Mouse (Mus musculus) limb, embryonic 11.5 days (tissue): ENCODE data around the gene Col23a1. TPM values are rescaled to one million over a fixed set of nuclear protein-coding genes. Genes with fewer than 3 reads are reported as not detected.

Experiments used
- ATAC-seq: fragments of 200-750 bp; cut with Nextera tagmentation; 2 replicates; pipeline ENCODE4 v1.8.0; 2017; ENCODE audit warnings: low read depth; ENCODE audit not compliant: insufficient number of reproducible peaks, low FRiP score, low TSS enrichment
- DNase-seq: peaks from one replicate; pipeline ENCODE4 v3.0.0-alpha.2; 2015; ENCODE audit warnings: low spot score
- H3K27ac ChIP-seq: fragments of 300-500 bp; sonication (generic); replicated peaks from 2 replicates; pipeline ENCODE4 v1.5.1; 2014; ENCODE audit warnings: low read depth, mild to moderate bottlenecking, low read length
- H3K27me3 ChIP-seq: fragments of 300-500 bp; sonication (generic); 2 replicates; pipeline ENCODE4 v1.6.1; 2014; ENCODE audit warnings: mild to moderate bottlenecking, low read length, mixed read lengths; ENCODE audit not compliant: control insufficient read depth, insufficient read depth
- H3K36me3 ChIP-seq: fragments of 300-500 bp; sonication (generic); 2 replicates; pipeline ENCODE4 v1.6.1; 2014; ENCODE audit warnings: mild to moderate bottlenecking, low read length, moderate library complexity, mixed read lengths; ENCODE audit not compliant: control insufficient read depth, insufficient read depth
- H3K4me1 ChIP-seq: fragments of 300-500 bp; sonication (generic); 2 replicates; pipeline ENCODE4 v1.6.1; 2014; ENCODE audit warnings: low read length, mixed read lengths; ENCODE audit not compliant: control insufficient read depth, insufficient read depth
- H3K4me2 ChIP-seq: fragments of 300-500 bp; sonication (generic); 2 replicates; pipeline ENCODE4 v1.6.1; 2014; ENCODE audit warnings: low read depth, mild to moderate bottlenecking, moderate library complexity; ENCODE audit not compliant: severe bottlenecking
- H3K4me3 ChIP-seq: fragments of 300-500 bp; sonication (generic); 2 replicates; pipeline ENCODE4 v1.5.1; 2014; ENCODE audit warnings: low read depth, low read length
- H3K9ac ChIP-seq: fragments of 300-500 bp; sonication (generic); 2 replicates; pipeline ENCODE4 v1.6.1; 2014; ENCODE audit warnings: mild to moderate bottlenecking, low read length
- H3K9me3 ChIP-seq: fragments of 300-500 bp; sonication (generic); 2 replicates; pipeline ENCODE4 v1.6.1; 2016; ENCODE audit warnings: low read length; ENCODE audit not compliant: control insufficient read depth
- WGBS: fragments of 180-500 bp; shearing (Covaris S2); extraction: QIAGEN DNeasy Blood & Tissue Kit; methylation state at CpG from one replicate; pipeline ENCODE4 v1.1.7; 2014; 5-methylcytosine and 5-hydroxymethylcytosine counted together
- polyA plus RNA-seq: library from polyadenylated mRNA; unstranded; fragments of >200 nt; fragmentation: Nextera tagmentation; extraction: Ambion mirVana; gene quantifications from 2 replicates; pipeline ENCODE4 v1.2.1, GENCODE M21; 2014

The Col23a1 gene
- polyA plus RNA-seq, 1 experiment from 2014 or later: 21.1 TPM

DNA sequence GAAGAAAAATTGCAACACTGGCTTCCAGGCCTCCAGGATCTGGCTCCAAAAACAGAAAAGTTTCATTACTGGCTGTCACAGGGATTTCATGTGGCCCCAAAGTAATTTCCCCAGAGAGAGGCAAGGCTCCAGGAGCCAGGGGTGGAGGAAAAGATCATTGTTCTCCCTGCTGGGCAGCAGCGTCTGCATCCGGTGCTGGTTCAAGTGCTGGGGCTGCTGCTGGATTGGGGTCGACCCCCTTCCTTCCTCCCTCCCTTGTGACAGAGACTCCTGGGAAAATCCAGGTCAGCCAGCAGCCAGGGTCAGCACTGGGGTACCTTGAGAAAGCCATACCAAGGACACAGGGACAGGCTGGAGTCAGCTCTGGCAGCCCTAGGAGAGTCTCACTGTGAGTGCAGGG is 129.1 kb downstream of the Col23a1 start:
- H3K9ac ChIP-seq: peak overlapping the region; percentile 34
- peak; percentile 56 for DNase-seq
- H3K9me3 ChIP-seq: no peaks in the 10 kb centered on the region
- peaks cover 34% of the 10 kb centered on the region for H3K4me1 ChIP-seq
- WGBS: 6% methylated on average over 3 of the region's 3 CpGs
- H3K4me3 ChIP-seq: no peak overlapping the region
- no peaks in the 10 kb centered on the region for H3K36me3 ChIP-seq
- no peaks in the 10 kb centered on the region for H3K27me3 ChIP-seq
- no peak overlapping the region for H3K4me2 ChIP-seq
- peak overlapping the region; percentile 65 for H3K27ac ChIP-seq
- ATAC-seq: 0 out of 2 replicates have a peak, but pooled peaks have one; percentile 19

DNA sequence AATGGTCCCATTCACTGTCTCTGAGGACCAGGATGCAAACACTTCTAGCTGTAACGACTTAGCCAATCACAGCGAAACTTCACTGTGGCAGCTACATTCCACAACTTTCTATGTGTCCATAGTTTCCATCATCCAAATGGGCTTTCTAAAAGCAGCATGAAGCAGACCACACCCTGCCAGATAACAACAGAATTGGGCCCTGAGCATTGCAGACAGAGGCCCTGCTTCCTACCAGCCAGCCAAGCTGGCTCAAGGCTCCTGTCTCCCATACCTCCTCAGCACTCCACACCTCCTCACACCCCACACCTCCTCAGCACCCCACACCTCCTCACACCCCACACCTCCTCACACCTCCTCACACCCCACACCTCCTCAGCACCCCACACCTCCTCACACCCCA is 132.2 kb downstream of the Col23a1 start:
- H3K27me3 ChIP-seq: no peaks in the 10 kb centered on the region
- H3K4me1 ChIP-seq: peaks cover 42% of the 10 kb centered on the region
- ATAC-seq (no peak), DNase-seq (no peak)
- H3K9me3 ChIP-seq: no peaks in the 10 kb centered on the region
- H3K4me3 ChIP-seq: no peak overlapping the region
- 87% methylated on average over 2 of the region's 2 CpGs for WGBS
- H3K4me2 ChIP-seq: no peak overlapping the region
- H3K27ac ChIP-seq: no peak overlapping the region
- no peaks in the 10 kb centered on the region for H3K36me3 ChIP-seq
- H3K9ac ChIP-seq: no peak overlapping the region

DNA sequence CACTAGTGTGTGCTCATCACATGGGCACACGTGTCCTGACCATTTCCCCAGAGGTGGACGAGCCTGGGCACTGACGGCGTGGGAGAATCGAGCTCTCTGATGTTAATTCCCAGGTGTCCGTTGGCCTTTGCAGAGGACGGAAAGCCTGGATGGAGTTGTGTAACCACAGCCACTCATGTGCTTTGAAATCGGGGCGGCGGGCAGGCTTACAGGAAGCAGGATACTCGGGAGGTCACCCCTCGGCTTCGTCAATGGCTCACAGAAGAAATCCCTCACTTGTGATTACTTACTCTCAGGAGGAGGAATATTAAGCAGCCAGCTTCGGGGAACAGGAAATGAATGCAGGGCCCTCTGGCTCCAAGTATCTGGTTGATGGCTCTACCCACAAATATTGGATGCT is 133.0 kb downstream of the Col23a1 start:
- H3K4me3 ChIP-seq: no peak overlapping the region
- WGBS: 65% methylated on average over 14 of the region's 14 CpGs

DNA sequence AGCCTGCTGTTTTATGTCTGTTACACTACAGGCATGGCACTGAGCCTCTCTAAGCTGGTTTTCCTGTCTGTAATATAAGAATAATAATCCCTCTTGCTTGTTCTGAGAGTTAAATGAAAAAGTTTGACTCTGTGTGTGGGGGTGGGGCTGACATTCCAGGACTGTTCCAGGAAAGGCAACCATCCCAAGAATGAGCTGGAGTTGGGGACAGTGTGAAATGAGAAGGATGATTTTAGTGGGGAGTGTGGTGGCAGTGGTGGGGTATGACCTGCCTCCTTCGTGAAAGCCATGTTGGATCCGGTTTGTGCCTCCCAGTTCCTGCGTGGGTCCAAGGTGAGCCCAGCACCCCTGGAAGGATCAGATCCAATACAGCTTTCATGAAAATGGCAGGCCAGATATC is 136.4 kb downstream of the Col23a1 start:
- no peaks in the 10 kb centered on the region for H3K36me3 ChIP-seq
- H3K4me2 ChIP-seq: no peak overlapping the region
- no peak overlapping the region for H3K27ac ChIP-seq
- no peak overlapping the region for H3K4me3 ChIP-seq
- peaks cover 42% of the 10 kb centered on the region for H3K4me1 ChIP-seq
- ATAC-seq (peak; percentile 66; the same call in 1 of the 2 replicates), DNase-seq (peak; percentile 39)
- WGBS: 79% methylated on average over 3 of the region's 3 CpGs
- H3K9me3 ChIP-seq: peaks cover 1% of the 10 kb centered on the region; the same call in 1 of the 2 replicates
- no peak overlapping the region for H3K9ac ChIP-seq
- H3K27me3 ChIP-seq: no peaks in the 10 kb centered on the region

More for the DNA sequence above, 133.0 kb downstream of the Col23a1 start:
- Histone ChIP-seq H3K27ac (no peak overlapping the region), H3K4me2 (no peak overlapping the region), H3K4me1 (peaks cover 39% of the 10 kb centered on the region), H3K9ac (no peak overlapping the region), H3K36me3 (no peaks in the 10 kb centered on the region), H3K27me3 (no peaks in the 10 kb centered on the region), H3K9me3 (no peaks in the 10 kb centered on the region)
- DNase-seq: no peak
- no peak for ATAC-seq

DNA sequence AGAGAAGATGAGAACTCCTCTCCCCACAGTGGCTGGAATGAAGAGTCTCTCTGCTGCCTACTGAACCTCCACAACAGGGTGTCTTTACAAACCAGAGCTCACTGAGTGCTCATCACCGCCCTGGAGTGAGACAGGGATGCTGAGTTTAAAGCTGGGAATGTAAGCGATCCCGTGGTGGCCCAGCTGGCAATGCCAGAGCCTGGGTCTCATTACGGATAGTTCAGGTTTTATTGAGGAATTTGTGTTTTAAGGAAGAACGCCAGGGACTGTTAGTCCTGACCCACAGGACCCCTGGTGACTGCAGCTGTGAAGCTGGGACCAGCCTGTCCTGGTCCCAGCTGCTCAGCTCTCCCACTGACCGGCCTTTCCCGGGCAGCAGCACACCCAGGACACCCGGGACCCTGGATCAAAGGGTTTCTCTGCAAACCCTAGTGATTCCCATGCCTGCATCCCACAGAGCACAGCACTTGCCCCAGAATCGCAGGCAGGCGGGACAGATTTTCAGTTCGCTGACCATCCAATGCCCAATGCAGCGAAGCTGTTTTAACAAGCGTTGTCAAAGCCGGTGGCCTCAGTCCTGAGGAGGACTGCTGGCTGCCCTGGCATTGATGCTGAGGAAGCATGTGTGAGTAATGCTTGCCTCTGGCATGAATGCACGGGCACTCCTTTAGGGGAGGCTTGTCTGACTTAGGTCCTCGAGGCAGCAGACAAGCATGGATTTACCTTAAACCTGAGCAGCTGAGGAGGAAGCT is 139.9 kb downstream of the Col23a1 start:
- Histone ChIP-seq H3K27ac (no peak overlapping the region), H3K4me1 (peaks cover 35% of the 10 kb centered on the region), H3K9me3 (peaks cover 3% of the 10 kb centered on the region; the same call in 1 of the 2 replicates), H3K4me3 (no peak overlapping the region), H3K27me3 (no peaks in the 10 kb centered on the region), H3K4me2 (no peak overlapping the region), H3K9ac (no peak overlapping the region), H3K36me3 (no peaks in the 10 kb centered on the region)
- WGBS: 28% methylated on average over 16 of the region's 16 CpGs
- ATAC-seq (no peak), DNase-seq (peak; percentile 42)

DNA sequence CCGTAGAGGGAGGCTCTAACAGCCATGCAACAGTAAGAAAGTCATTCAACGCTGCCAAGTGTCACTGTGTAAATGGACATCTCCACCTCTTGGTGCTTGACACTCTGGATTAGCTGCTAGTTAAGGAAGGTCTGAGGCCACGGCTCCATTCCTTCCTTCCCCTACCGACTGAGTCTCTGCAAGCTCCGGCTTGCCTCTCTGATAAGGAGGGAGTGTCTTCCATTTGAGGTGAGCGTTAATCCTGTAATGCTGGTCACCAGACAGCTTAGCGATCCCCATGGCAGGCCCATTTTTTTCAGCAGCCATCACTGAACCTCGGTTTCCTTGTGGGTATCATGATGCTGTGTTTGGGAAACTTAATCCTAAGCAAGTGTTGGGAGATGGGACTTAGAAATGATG is 140.5 kb downstream of the Col23a1 start:
- H3K4me1 ChIP-seq: peaks cover 33% of the 10 kb centered on the region
- H3K4me3 ChIP-seq: no peak overlapping the region
- no peak overlapping the region for H3K4me2 ChIP-seq
- WGBS: 57% methylated on average over 8 of the region's 8 CpGs
- H3K36me3 ChIP-seq: no peaks in the 10 kb centered on the region
- H3K27ac ChIP-seq: no peak overlapping the region
- peaks cover 3% of the 10 kb centered on the region; the same call in 1 of the 2 replicates for H3K9me3 ChIP-seq
- no peaks in the 10 kb centered on the region for H3K27me3 ChIP-seq
- no peak for DNase-seq
- no peak for ATAC-seq
- no peak overlapping the region for H3K9ac ChIP-seq

DNA sequence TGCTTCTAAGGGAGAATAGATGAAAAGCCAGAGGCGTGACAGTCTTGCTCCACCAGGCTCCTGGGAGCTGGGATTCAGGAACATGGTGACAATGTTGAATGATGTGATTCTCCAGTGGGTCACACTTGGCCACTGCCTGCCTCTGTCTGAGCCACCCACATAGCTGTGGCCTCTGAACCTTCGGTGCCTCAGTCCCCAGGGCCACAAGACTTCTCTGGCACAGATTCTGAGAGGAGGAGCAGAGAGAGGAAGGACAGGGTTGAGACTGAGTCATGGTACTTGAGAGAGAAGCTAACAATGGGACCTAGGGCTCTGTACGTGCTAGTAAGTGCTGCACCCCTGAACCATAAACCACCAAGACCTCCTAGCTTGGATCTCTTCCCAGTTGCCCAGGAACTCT is 141.6 kb downstream of the Col23a1 start:
- H3K36me3 ChIP-seq: no peaks in the 10 kb centered on the region
- no peak overlapping the region for H3K27ac ChIP-seq
- DNase-seq: no peak
- no peaks in the 10 kb centered on the region for H3K27me3 ChIP-seq
- ATAC-seq: no peak
- peaks cover 23% of the 10 kb centered on the region for H3K4me1 ChIP-seq
- H3K9ac ChIP-seq: no peak overlapping the region
- 92% methylated on average over 3 of the region's 3 CpGs for WGBS
- H3K9me3 ChIP-seq: peaks cover 3% of the 10 kb centered on the region; the same call in 1 of the 2 replicates
- H3K4me2 ChIP-seq: no peak overlapping the region
- no peak overlapping the region for H3K4me3 ChIP-seq

DNA sequence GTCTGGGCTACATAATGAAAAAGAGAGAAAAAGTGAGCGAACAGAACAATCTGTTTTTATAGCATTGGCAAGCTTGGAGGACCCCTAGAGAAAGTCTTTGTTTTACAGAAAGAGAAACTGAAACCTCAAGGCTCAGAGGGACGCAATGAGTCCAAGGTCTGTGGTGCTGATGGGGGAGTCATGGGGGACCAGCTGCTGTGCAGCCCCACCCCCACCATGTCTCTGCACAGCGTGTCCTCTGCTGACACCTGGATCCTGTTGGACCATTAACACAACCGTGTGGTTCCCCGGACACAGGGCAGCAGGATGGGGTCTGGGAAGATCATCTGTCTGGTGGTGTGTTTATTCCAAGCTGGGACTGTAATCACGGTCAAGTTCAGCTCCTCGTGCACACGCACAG is 142.2 kb downstream of the Col23a1 start:
- H3K4me3 ChIP-seq: no peak overlapping the region
- no peaks in the 10 kb centered on the region for H3K36me3 ChIP-seq
- H3K4me2 ChIP-seq: no peak overlapping the region
- H3K9ac ChIP-seq: no peak overlapping the region
- DNase-seq (no peak), ATAC-seq (no peak)
- H3K27me3 ChIP-seq: no peaks in the 10 kb centered on the region
- H3K9me3 ChIP-seq: peaks cover 3% of the 10 kb centered on the region; the same call in 1 of the 2 replicates
- no peak overlapping the region for H3K27ac ChIP-seq
- H3K4me1 ChIP-seq: peaks cover 21% of the 10 kb centered on the region
- whole genome bisulfite sequencing: 74% methylated on average over 8 of the region's 8 CpGs
